Mouse (Mus musculus) WW6 (cell line): ENCODE measurements at regions not wholly inside any gene's neighbourhood (a gene's known extent, or its start where the extent isn't known, plus 50 kb on each side); places are given as distances from the start of the nearest gene placed in this dataset.
"Not testable (repeated sequence)": the region's sequence is repeated elsewhere in the genome, so short reads cannot be mapped to it uniquely, and the experiment has no call there.

ENCODE experiments used
- DNase-seq: peaks from one replicate; pipeline ENCODE4 v3.0.0-alpha.2; 2013; ENCODE audit warnings: low read depth, low spot score

- no peak for DNase-seq
Measured at GRCm38 (mm10) chr13:52306783-52307440, 224.2 kb downstream of the Diras2 start.

- DNase-seq, result no peak
Measured at GRCm38 (mm10) chr13:52310954-52311353, 220.1 kb downstream of the Diras2 start.

GRCm38 (mm10) chr13:52318276-52318675 is 212.8 kb downstream of the Diras2 start:
- DNase-seq, result no peak

- DNase-seq, result no peak
Measured at GRCm38 (mm10) chr13:52323691-52324090, 207.4 kb downstream of the Diras2 start.

- DNase-seq, result not testable (repeated sequence)
Measured at GRCm38 (mm10) chr13:52324378-52324777, 206.7 kb downstream of the Diras2 start.

GRCm38 (mm10) chr13:52325647-52326046 is 205.4 kb downstream of the Diras2 start:
- DNase-seq, result not testable (repeated sequence)

GRCm38 (mm10) chr13:52327734-52328133 is 203.3 kb downstream of the Diras2 start:
- no peak for DNase-seq

- DNase-seq, result no peak
Measured at GRCm38 (mm10) chr13:52328766-52329165, 202.3 kb downstream of the Diras2 start.

GRCm38 (mm10) chr13:52331068-52331467 is 200.0 kb downstream of the Diras2 start:
- DNase-seq, result no peak

- no peak for DNase-seq
Measured at GRCm38 (mm10) chr13:52334962-52335361, 196.1 kb downstream of the Diras2 start.

- no peak for DNase-seq
Measured at GRCm38 (mm10) chr13:52337936-52338335, 193.1 kb downstream of the Diras2 start.

GRCm38 (mm10) chr13:52339156-52339555 is 191.9 kb downstream of the Diras2 start:
- no peak for DNase-seq

- no peak for DNase-seq
Measured at GRCm38 (mm10) chr13:52341981-52342380, 189.1 kb downstream of the Diras2 start.

GRCm38 (mm10) chr13:52344383-52344782 is 186.7 kb downstream of the Diras2 start:
- DNase-seq, result no peak

GRCm38 (mm10) chr13:52344853-52345252 is 186.2 kb downstream of the Diras2 start:
- no peak for DNase-seq

GRCm38 (mm10) chr13:52345375-52346026 is 185.6 kb downstream of the Diras2 start:
- DNase-seq, result no peak

GRCm38 (mm10) chr13:52346027-52346375 is 185.1 kb downstream of the Diras2 start:
- no peak for DNase-seq

- no peak for DNase-seq
Measured at GRCm38 (mm10) chr13:52347631-52348030, 183.4 kb downstream of the Diras2 start.

GRCm38 (mm10) chr13:52349606-52350005 is 181.5 kb downstream of the Diras2 start:
- DNase-seq, result no peak

- no peak for DNase-seq
Measured at GRCm38 (mm10) chr13:52352576-52352975, 178.5 kb downstream of the Diras2 start.

- no peak for DNase-seq
Measured at GRCm38 (mm10) chr13:52353437-52353836, 177.6 kb downstream of the Diras2 start.

- no peak for DNase-seq
Measured at GRCm38 (mm10) chr13:52353966-52354365, 177.1 kb downstream of the Diras2 start.

GRCm38 (mm10) chr13:52355921-52356320 is 175.2 kb downstream of the Diras2 start:
- DNase-seq, result not testable (repeated sequence)
